Mouse (Mus musculus): ENCODE measurements at regions not wholly inside any gene's neighbourhood (a gene's known extent, or its start where the extent isn't known, plus 50 kb on each side); places are given as distances from the start of the nearest gene placed in this dataset.

- no peak for TF ChIP-seq CTCF (IDR thresholded peaks at IDR 0.05)
- H3K27me3 ChIP-seq, result peaks cover 3% of the 10 kb centered on the region
- in situ Hi-C loops (cut with MboI; ENCODE audit: low pct_unique_long_range_greater_than_20kb), result loop anchor here (25.0 kb wide), 1 partner anchor 718 kb away; no protein-coding TSS in a partner anchor
- no peak for DNase-seq (ENCODE audit: low read depth, low spot score)
- ChIA-PET POLR2A (no interaction called here), CTCF (no interaction called here)
- peak; percentile 83 for ATAC-seq
Observed at GRCm38 (mm10) chr8:57405277-57405817, 50.4 kb upstream of the Scrg1 start.
